Mouse (Mus musculus) kidney, embryonic 16.5 days (tissue): ENCODE results near the gene Olfr229. TPM values are rescaled to one million over a fixed set of nuclear protein-coding genes. Genes with fewer than 3 reads are reported as not detected.
"Not testable (repeated sequence)": the region's sequence is repeated elsewhere in the genome, so short reads cannot be mapped to it uniquely, and the experiment has no call there.

Source experiments
- ATAC-seq: fragments of 200-750 bp; cut with Nextera tagmentation; 2 replicates; pipeline ENCODE4 v1.8.0; 2017; ENCODE audit warnings: moderate TSS enrichment; ENCODE audit not compliant: low FRiP score, low TSS enrichment
- H3K27ac ChIP-seq: fragments of 300-500 bp; sonication (generic); 2 replicates; pipeline ENCODE4 v1.5.1; 2014; ENCODE audit warnings: low read length
- H3K27me3 ChIP-seq: fragments of 300-500 bp; sonication (generic); 2 replicates; pipeline ENCODE4 v1.6.1; 2014; ENCODE audit warnings: low read length, control low read depth, mixed read lengths; ENCODE audit not compliant: insufficient read depth
- H3K36me3 ChIP-seq: fragments of 300-500 bp; sonication (generic); 2 replicates; pipeline ENCODE4 v1.6.1; 2014; ENCODE audit warnings: low read length, control low read depth, mixed read lengths; ENCODE audit not compliant: insufficient read depth
- H3K4me1 ChIP-seq: fragments of 300-500 bp; sonication (generic); 2 replicates; pipeline ENCODE4 v1.6.1; 2014; ENCODE audit warnings: low read length, control low read depth, mixed read lengths; ENCODE audit not compliant: insufficient read depth
- H3K4me2 ChIP-seq: fragments of 300-500 bp; sonication (generic); replicated peaks from 2 replicates; pipeline ENCODE4 v1.6.1; 2014; ENCODE audit warnings: low read depth, low read length
- H3K4me3 ChIP-seq: fragments of 300-500 bp; sonication (generic); 2 replicates; pipeline ENCODE4 v1.5.1; 2014; ENCODE audit warnings: mild to moderate bottlenecking, low read length
- H3K9ac ChIP-seq: fragments of 300-500 bp; sonication (generic); replicated peaks from 2 replicates; pipeline ENCODE4 v1.6.1; 2014; ENCODE audit warnings: low read length
- H3K9me3 ChIP-seq: fragments of 300-500 bp; sonication (generic); 2 replicates; pipeline ENCODE4 v1.6.1; 2016; ENCODE audit warnings: low read length, control low read depth
- WGBS: fragments of 180-500 bp; shearing (Covaris S2); extraction: QIAGEN DNeasy Blood & Tissue Kit; methylation state at CpG from one replicate; pipeline ENCODE4 v1.1.7; 2014; 5-methylcytosine and 5-hydroxymethylcytosine counted together
- polyA plus RNA-seq: library from polyadenylated mRNA; unstranded; fragments of >200 nt; fragmentation: Nextera tagmentation; extraction: Ambion mirVana; gene quantifications from 2 replicates; pipeline ENCODE4 v1.2.1, GENCODE M21; 2015

Gene Olfr229
- polyA plus RNA-seq, result not detected in 2 replicates

GRCm38 (mm10) chr9:39907036-39907435, at the start of gene Olfr229:
Olfr229 (plus strand) TSS chr9:39907336.
- Histone ChIP-seq H3K4me3 (no peak within 1 kb of the TSS), H3K4me2 (no peak within 1 kb of the TSS), H3K9ac (no peak within 1 kb of the TSS), H3K27ac (no peak within 1 kb of the TSS), H3K36me3 (no peaks in the 10 kb centered on the region), H3K4me1 (no peaks in the 10 kb centered on the region), H3K9me3 (no peaks in the 10 kb centered on the region), H3K27me3 (no peaks in the 10 kb centered on the region)
- no peak for ATAC-seq
- 73% methylated on average over 2 of the region's 2 CpGs for WGBS

- H3K4me1 ChIP-seq, result no peaks in the 10 kb centered on the region
- H3K9me3 ChIP-seq, result no peaks in the 10 kb centered on the region
- no peak for ATAC-seq
- no peak within 1 kb of the TSS for H3K27ac ChIP-seq
- no peak within 1 kb of the TSS for H3K4me3 ChIP-seq
- H3K27me3 ChIP-seq, result no peaks in the 10 kb centered on the region
- no peak within 1 kb of the TSS for H3K4me2 ChIP-seq
- no peaks in the 10 kb centered on the region for H3K36me3 ChIP-seq
- no peak within 1 kb of the TSS for H3K9ac ChIP-seq
- WGBS, result 67% methylated on average over 2 of the region's 2 CpGs
These were observed 41.0 kb upstream of the Olfr229 start, which contains the start of gene Olfr972 for GRCm38 (mm10) chr9:39866122-39866521. Olfr972 (plus strand) TSS chr9:39866422.

- not testable (repeated sequence) for H3K36me3 ChIP-seq, H3K27me3 ChIP-seq, H3K4me2 ChIP-seq, H3K9me3 ChIP-seq, H3K9ac ChIP-seq, H3K4me3 ChIP-seq, H3K4me1 ChIP-seq, ATAC-seq, H3K27ac ChIP-seq
- WGBS, result 89% methylated on average over 1 of the region's 1 CpGs
These were observed 35.1 kb upstream of the Olfr229 start for GRCm38 (mm10) chr9:39871986-39872385.

- WGBS, result no CpG with 5 or more reads among the region's 4 CpGs
- not testable (repeated sequence) for H3K4me3 ChIP-seq, H3K9me3 ChIP-seq, H3K9ac ChIP-seq, H3K36me3 ChIP-seq, H3K27ac ChIP-seq, H3K27me3 ChIP-seq, H3K4me2 ChIP-seq, H3K4me1 ChIP-seq, ATAC-seq
These were observed 29.4 kb upstream of the Olfr229 start for GRCm38 (mm10) chr9:39877541-39878396.

- H3K9ac ChIP-seq, result no peak overlapping the region
- 77% methylated on average over 6 of the region's 6 CpGs for WGBS
These were observed 2.0 kb upstream of the Olfr229 start for GRCm38 (mm10) chr9:39905106-39905505.

GRCm38 (mm10) chr9:39909939-39910338, 2.8 kb downstream of the Olfr229 start:
- Histone ChIP-seq H3K27ac (no peak overlapping the region), H3K9ac (no peak overlapping the region), H3K27me3 (no peaks in the 10 kb centered on the region), H3K4me1 (no peaks in the 10 kb centered on the region), H3K4me2 (no peak overlapping the region), H3K36me3 (no peaks in the 10 kb centered on the region), H3K9me3 (no peaks in the 10 kb centered on the region), H3K4me3 (no peak overlapping the region)
- ATAC-seq, result no peak
- WGBS, result 77% methylated on average over 3 of the region's 3 CpGs

More at GRCm38 (mm10) chr9:39905106-39905505, 2.0 kb upstream of the Olfr229 start:
- no peaks in the 10 kb centered on the region for H3K36me3 ChIP-seq
- H3K27me3 ChIP-seq, result no peaks in the 10 kb centered on the region
- H3K9me3 ChIP-seq, result no peaks in the 10 kb centered on the region
- no peak overlapping the region for H3K4me2 ChIP-seq
- no peak for ATAC-seq
- H3K27ac ChIP-seq, result no peak overlapping the region
- H3K4me3 ChIP-seq, result no peak overlapping the region
- H3K4me1 ChIP-seq, result no peaks in the 10 kb centered on the region

GRCm38 (mm10) chr9:39927975-39928836, 21.1 kb downstream of the Olfr229 start:
- H3K9me3 ChIP-seq, H3K4me1 ChIP-seq, H3K9ac ChIP-seq, H3K27me3 ChIP-seq, ATAC-seq, H3K4me2 ChIP-seq, H3K4me3 ChIP-seq, H3K36me3 ChIP-seq, H3K27ac ChIP-seq: not testable (repeated sequence)
- WGBS, result no CpG with 5 or more reads among the region's 4 CpGs

- not testable (repeated sequence) for H3K27me3 ChIP-seq, ATAC-seq, H3K9ac ChIP-seq, H3K4me2 ChIP-seq, H3K4me1 ChIP-seq, H3K36me3 ChIP-seq, H3K4me3 ChIP-seq, H3K27ac ChIP-seq, H3K9me3 ChIP-seq
- 63% methylated on average over 1 of the region's 1 CpGs for WGBS
These were observed 21.7 kb downstream of the Olfr229 start for GRCm38 (mm10) chr9:39928837-39929236.

GRCm38 (mm10) chr9:39937201-39937600, 30.1 kb downstream of the Olfr229 start, which contains the start of gene Olfr974:
Olfr974 (plus strand) TSS chr9:39937501.
- 85% methylated on average over 1 of the region's 1 CpGs for WGBS
- no peak for ATAC-seq

More at GRCm38 (mm10) chr9:39937201-39937600, 30.1 kb downstream of the Olfr229 start, which contains the start of gene Olfr974:
- Histone ChIP-seq H3K4me1 (no peaks in the 10 kb centered on the region), H3K4me2 (no peak within 1 kb of the TSS), H3K9me3 (no peaks in the 10 kb centered on the region), H3K9ac (no peak within 1 kb of the TSS), H3K4me3 (no peak within 1 kb of the TSS), H3K27me3 (no peaks in the 10 kb centered on the region), H3K36me3 (no peaks in the 10 kb centered on the region), H3K27ac (no peak within 1 kb of the TSS)
